Mouse (Mus musculus) brain, embryonic 14.5 days (tissue): ENCODE measurements at regions not wholly inside any gene's neighbourhood (a gene's known extent, or its start where the extent isn't known, plus 50 kb on each side); places are given as distances from the start of the nearest gene placed in this dataset.

Experiments used
- DNase-seq: peaks from one replicate; pipeline ENCODE4 v3.0.0-alpha.2; 2011; ENCODE audit warnings: low read depth
- CTCF ChIP-seq: fragments of 200-500 bp; IDR thresholded peaks from 2 replicates; pipeline ENCODE4 v1.5.1; 2012; ENCODE audit warnings: inconsistent platforms, mild to moderate bottlenecking, moderate library complexity, borderline replicate concordance; ENCODE audit not compliant: insufficient read depth, insufficient read length; ENCODE audit errors: extremely low read depth
- POLR2A ChIP-seq: fragments of 200-500 bp; IDR thresholded peaks from 2 replicates; pipeline ENCODE4 v1.6.1; 2012; ENCODE audit warnings: mild to moderate bottlenecking, inconsistent platforms, borderline replicate concordance; ENCODE audit not compliant: poor library complexity, insufficient read depth, insufficient read length, severe bottlenecking; ENCODE audit errors: extremely low read depth

- TF ChIP-seq POLR2A = no peak
- no peak for TF ChIP-seq CTCF
- DNase-seq = no peak
Observed at GRCm38 (mm10) chr17:47194463-47195012, 174.1 kb upstream of the Mrps10 start.

- no peak for DNase-seq
- TF ChIP-seq POLR2A (no peak), CTCF (no peak)
Observed at GRCm38 (mm10) chr17:47191416-47191815, 177.3 kb upstream of the Mrps10 start.

GRCm38 (mm10) chr17:47189770-47190169, 178.9 kb upstream of the Mrps10 start:
- DNase-seq = no peak
- TF ChIP-seq CTCF = no peak
- no peak for TF ChIP-seq POLR2A

GRCm38 (mm10) chr17:47184148-47184547, 173.8 kb upstream of the Ubr2 start:
- no peak for DNase-seq
- TF ChIP-seq POLR2A (no peak), CTCF (no peak)

GRCm38 (mm10) chr17:47182118-47182517, 171.8 kb upstream of the Ubr2 start:
- no peak for DNase-seq
- TF ChIP-seq CTCF (no peak), POLR2A (no peak)

- DNase-seq = no peak
- no peak for TF ChIP-seq CTCF
- TF ChIP-seq POLR2A = no peak
Observed at GRCm38 (mm10) chr17:47179410-47179809, 169.1 kb upstream of the Ubr2 start.

GRCm38 (mm10) chr17:47178705-47179104, 168.3 kb upstream of the Ubr2 start:
- TF ChIP-seq POLR2A (no peak), CTCF (no peak)
- DNase-seq = no peak

GRCm38 (mm10) chr17:47177671-47178246, 167.4 kb upstream of the Ubr2 start:
- DNase-seq = peak; percentile 66

GRCm38 (mm10) chr17:47176328-47176727, 166.0 kb upstream of the Ubr2 start:
- no peak for DNase-seq
- TF ChIP-seq CTCF (no peak), POLR2A (no peak)

More at GRCm38 (mm10) chr17:47177671-47178246, 167.4 kb upstream of the Ubr2 start:
- TF ChIP-seq POLR2A (no peak), CTCF (no peak)

- no peak for TF ChIP-seq POLR2A
- no peak for TF ChIP-seq CTCF
- no peak for DNase-seq
Observed at GRCm38 (mm10) chr17:47174748-47175215, 164.4 kb upstream of the Ubr2 start.

GRCm38 (mm10) chr17:47171801-47172200, 161.4 kb upstream of the Ubr2 start:
- no peak for TF ChIP-seq CTCF
- no peak for DNase-seq

- no peak for DNase-seq
- TF ChIP-seq CTCF (no peak), POLR2A (no peak)
Observed at GRCm38 (mm10) chr17:47170978-47171593, 160.7 kb upstream of the Ubr2 start.

- TF ChIP-seq CTCF = no peak
- no peak for TF ChIP-seq POLR2A
Observed at GRCm38 (mm10) chr17:47168105-47168504, 157.7 kb upstream of the Ubr2 start.

More at GRCm38 (mm10) chr17:47168105-47168504, 157.7 kb upstream of the Ubr2 start:
- DNase-seq = peak; percentile 52
